Mouse (Mus musculus) brown adipose tissue, adult 24 weeks (tissue): Measurements from ENCODE around the gene P2ry6. TPM values are rescaled to one million over a fixed set of nuclear protein-coding genes. Genes with fewer than 3 reads are reported as not detected.

ENCODE experiments used
- H3K27ac ChIP-seq: fragments of 200-500 bp; replicated peaks from 2 replicates; pipeline ENCODE4 v1.5.1; 2012; ENCODE audit warnings: low read depth, mild to moderate bottlenecking, low read length
- H3K4me1 ChIP-seq: fragments of 200-500 bp; 2 replicates; pipeline ENCODE4 v1.6.1; 2012; ENCODE audit warnings: low read length, mixed read lengths; ENCODE audit not compliant: control insufficient read depth, insufficient read depth, insufficient read length
- H3K4me3 ChIP-seq: fragments of 200-500 bp; 2 replicates; pipeline ENCODE4 v1.5.1; 2012; ENCODE audit warnings: low read depth, mild to moderate bottlenecking, low read length, moderate library complexity; ENCODE audit not compliant: insufficient read depth
- polyA plus RNA-seq: library from polyadenylated mRNA; stranded (reverse); fragments of >200 nt; gene quantifications from 2 replicates; pipeline ENCODE4 v1.2.4, GENCODE M21; 2012; ENCODE audit not compliant: missing spikeins, insufficient read depth, insufficient read length

Gene P2ry6
- polyA plus RNA-seq, 1 experiment = 3.7 TPM

DNA sequence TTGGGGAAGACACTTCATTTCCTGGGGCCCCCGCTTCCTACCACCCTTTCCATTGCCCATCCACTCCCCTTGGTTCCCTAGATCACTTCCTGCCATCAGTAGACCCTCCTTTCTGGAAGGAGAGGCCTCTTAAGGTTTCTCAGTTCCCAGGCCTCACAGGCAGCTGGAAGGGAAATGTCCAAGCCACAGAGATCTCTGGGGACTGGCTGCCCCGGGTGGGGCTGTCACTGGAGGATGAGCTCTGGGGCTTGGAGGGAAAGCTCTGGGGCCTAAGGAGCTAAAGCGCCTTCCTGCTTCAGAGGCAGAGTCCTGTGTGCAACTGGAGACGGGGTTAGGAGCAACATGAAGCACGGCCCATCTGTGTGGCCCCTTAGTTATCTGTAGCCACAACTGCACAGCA is 69.8 kb downstream of the P2ry6 start:
- Histone ChIP-seq H3K4me3 (no peak overlapping the region), H3K4me1 (no peaks in the 10 kb centered on the region), H3K27ac (no peak overlapping the region)

- no peak overlapping the region for H3K4me3 ChIP-seq
- no peaks in the 10 kb centered on the region for H3K4me1 ChIP-seq
- H3K27ac ChIP-seq = no peak overlapping the region
These were observed 71.9 kb downstream of the P2ry6 start for GRCm38 (mm10) chr7:100902451-100903137.

DNA sequence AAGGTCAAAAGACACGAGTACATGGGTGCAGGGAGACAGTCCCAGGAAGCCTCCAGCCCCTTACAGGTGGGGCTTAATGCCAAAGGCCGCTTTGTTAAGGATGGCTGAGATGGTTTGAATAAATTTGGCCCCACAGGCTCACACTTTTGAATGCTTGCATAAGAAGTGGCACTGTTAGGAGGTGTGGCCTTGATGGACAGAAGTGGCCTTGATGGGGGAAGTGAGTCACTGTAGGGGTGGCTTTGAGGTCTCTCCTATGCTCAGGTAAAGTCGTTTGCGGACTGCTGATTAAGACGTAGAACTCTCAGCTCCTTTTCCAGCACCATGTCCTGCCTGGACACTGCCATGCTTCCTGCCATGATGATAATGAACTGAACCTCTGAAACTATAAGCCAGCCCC is 76.6 kb downstream of the P2ry6 start:
- Histone ChIP-seq H3K4me1 (no peaks in the 10 kb centered on the region), H3K4me3 (no peak overlapping the region), H3K27ac (no peak overlapping the region)

- Histone ChIP-seq H3K4me1 (no peaks in the 10 kb centered on the region), H3K27ac (no peak overlapping the region), H3K4me3 (peak overlapping the region; percentile 37)
These were observed 79.6 kb downstream of the P2ry6 start for GRCm38 (mm10) chr7:100894833-100895226.

DNA sequence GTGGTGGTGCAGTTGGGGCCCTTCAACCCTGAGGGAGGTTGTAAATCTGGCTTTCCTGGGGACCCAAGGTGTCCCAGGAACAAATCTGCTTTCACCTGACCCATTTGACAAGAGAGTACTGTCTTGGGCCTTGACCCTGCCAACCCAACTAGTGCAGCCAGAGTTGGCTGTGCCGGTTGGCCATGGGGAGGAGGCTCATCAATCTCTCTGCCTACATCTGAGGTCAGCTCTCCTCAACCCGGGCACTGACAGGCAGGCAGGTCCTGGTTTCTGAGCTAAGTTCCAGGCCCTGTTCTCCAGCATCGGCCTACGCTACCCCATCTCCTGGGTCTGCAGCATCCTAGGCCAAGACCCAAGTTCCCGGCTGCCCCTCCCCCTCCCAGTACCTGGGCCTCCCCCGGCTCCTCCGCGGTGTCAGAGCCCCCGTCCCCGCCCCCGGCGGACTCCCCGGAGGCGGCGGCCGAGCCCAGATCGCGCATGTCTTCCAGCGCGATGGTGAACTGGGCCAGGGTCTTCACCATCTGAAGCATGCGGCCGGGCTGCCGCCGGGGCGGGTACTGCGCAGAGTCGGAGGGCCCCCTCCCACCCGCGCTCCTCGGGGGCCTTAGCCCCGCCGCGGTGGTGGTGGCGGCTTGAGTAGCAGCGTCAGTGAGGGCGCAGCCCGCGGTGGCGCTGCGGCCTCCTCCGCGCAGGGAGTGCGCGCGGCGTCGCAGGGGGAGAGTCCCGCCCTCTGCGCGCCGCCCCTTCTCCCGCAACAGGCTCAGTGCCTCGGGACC is 80.2 kb downstream of the P2ry6 start:
- H3K4me1 ChIP-seq = no peaks in the 10 kb centered on the region
- H3K27ac ChIP-seq = no peak overlapping the region
- H3K4me3 ChIP-seq = peak overlapping the region; percentile 37

DNA sequence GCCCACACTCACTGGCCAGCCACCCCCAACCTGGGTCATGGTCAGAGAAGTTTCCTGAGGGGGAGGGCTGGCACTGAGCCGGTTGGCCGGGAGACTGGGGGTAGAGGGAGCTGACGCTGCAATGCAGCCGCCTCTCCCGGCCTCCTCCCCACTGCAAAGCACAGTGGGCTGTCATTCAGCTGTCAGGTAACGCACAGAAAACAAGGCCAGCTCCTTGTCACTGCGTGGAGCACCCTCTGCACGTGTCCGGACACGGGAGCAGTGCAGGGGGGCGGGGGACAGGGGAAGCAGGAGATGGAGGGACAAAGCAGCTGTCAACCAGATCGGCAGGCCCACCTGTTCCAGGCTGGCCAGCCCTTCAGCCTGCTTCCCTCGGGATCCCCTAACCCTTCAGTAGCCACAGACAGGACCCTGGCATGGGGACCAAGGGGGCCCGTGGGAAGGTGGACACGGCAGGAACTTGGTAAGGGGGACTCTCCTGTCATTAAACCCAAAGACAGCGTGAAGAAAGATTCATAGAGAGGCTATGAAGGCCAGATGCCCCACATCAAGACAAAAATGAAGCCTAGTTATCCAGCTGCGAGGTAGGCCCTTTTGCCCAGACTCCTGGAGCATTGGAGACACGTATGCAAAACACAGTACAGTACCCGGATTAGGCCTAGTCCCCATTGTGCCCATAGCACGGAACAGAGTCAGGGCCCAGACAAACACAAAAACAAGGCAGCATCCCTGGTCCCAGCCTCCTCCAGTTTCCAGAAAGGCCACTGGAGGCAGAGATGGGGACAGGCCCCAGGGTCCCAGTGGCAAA is 81.0 kb downstream of the P2ry6 start:
- Histone ChIP-seq H3K27ac (no peak overlapping the region), H3K4me1 (no peaks in the 10 kb centered on the region), H3K4me3 (0 out of 2 replicates have a peak overlapping the region, but pooled peaks have one; percentile 37)

Other genes starting within 250 kb of the P2ry6 start
- 0.36 and 0.54 TPM in 2 replicates for gene Relt, start 111.2 kb downstream of the P2ry6 start, polyA plus RNA-seq
- 2.5 and 3.3 TPM in 2 replicates for gene Arhgef17, start 42.5 kb downstream of the P2ry6 start, polyA plus RNA-seq
- 7.1 and 8.0 TPM in 2 replicates for gene P2ry2, start 38.2 kb upstream of the P2ry6 start, polyA plus RNA-seq
- gene Fchsd2, start 118.2 kb upstream of the P2ry6 start, polyA plus RNA-seq = 4.8 and 8.8 TPM in 2 replicates